Mouse (Mus musculus): ENCODE data around the gene Selenos. TPM values are rescaled to one million over a fixed set of nuclear protein-coding genes. Genes with fewer than 3 reads are reported as not detected.

The Selenos gene
- polyA plus RNA-seq (2015; fragmentation: Nextera tagmentation; extraction: Ambion mirVana): 155 and 156 TPM in 2 replicates

DNA sequence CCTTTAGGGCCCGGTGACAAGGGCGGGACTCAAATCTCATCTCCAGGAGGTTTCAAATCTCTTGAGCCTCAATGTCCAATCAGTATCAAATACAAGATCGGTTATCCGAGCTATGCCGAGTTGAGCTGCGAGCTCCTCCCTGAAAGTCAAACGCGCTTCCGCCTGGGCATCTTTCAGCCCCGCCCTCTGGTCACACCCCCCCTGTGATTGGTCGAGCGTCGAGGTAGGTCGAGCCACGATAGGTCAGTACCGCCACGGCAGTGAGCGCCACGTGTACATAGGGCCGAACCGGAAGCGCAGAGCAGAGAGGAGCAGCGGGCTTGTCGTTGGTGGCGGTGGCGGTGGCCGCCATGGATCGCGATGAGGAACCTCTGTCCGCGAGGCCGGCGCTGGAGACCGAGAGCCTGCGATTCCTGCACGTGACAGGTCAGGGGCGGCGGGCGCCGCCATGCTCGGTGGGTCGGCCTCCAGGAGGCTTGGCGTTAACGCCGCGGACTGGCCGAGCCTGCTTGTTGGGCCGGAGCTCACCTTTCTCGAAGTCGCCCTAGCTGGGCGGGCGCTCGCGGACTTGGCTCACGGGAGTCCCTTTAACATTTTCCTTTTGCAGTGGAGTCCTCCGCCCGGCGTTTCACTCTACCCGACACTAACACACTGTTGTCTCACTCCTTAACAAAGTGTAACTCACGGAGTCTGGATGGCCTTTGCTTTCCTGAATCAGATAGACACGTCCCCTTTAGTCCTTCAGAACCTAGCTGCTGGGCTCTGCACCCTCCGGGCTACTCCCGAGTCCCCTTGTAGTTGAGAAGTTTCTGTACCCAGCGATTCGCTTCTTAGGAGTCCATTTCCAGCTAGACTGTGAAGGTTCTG lies at the start of gene Selenos:
Gene Selenos (plus strand): TSS at position 286 of the 867 bp plus-strand sequence.
- H3K27ac ChIP-seq (ENCODE audit: low read depth, low read length): peak within 1 kb of the TSS; percentile 85
- no peak for TF ChIP-seq CTCF (IDR thresholded peaks at IDR 0.05; ENCODE audit: low read depth)
- peak within 1 kb of the TSS; percentile 81 for H3K9ac ChIP-seq (ENCODE audit: low read depth, low read length)
- H3K4me1 ChIP-seq (replicated peaks; ENCODE audit: control insufficient read depth, insufficient read depth, low read length): peaks cover 2% of the 10 kb centered on the region; the same call in 1 of the 2 replicates
- peak; percentile 100 for ATAC-seq
- peak within 1 kb of the TSS; percentile 76 for H3K4me3 ChIP-seq (ENCODE audit: low read depth, low read length)
- peak within 1 kb of the TSS; percentile 89 for H3K4me2 ChIP-seq (replicated peaks; ENCODE audit: low read depth)
- H3K36me3 ChIP-seq (ENCODE audit: control insufficient read depth, insufficient read depth): peaks cover 40% of the 10 kb centered on the region
- no peaks in the 10 kb centered on the region for H3K9me3 ChIP-seq (ENCODE audit: control insufficient read depth)
- under 1% methylated on average over 65 of the region's 65 CpGs for WGBS
- no peaks in the 10 kb centered on the region for H3K27me3 ChIP-seq (replicated peaks; ENCODE audit: control insufficient read depth, insufficient read depth, low read length)

DNA sequence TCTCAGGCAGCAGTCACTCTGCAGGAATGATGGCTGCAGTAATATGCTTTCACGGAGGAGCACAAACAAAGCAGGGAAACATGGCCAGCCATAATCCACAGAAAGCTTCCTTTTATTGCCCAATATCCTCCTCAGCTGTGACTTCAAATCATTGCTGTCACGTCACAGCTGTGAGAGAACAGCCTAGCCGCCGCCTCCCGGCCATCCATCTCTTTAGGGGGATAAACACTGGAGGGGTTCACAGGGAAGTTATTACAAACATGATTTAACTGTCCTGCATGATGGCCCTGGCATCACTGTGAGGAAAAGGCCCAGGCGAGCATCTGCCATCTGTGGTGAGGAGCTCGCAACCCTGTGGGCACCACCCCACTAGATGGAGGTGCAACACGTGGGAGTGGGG lies 42.6 kb upstream of the Selenos start:
- no peak for TF ChIP-seq CTCF (IDR thresholded peaks at IDR 0.05; ENCODE audit: low read depth)
- Histone ChIP-seq H3K9ac (ENCODE audit: low read depth, low read length) (no peak overlapping the region), H3K36me3 (ENCODE audit: control insufficient read depth, insufficient read depth) (no peaks in the 10 kb centered on the region), H3K27me3 (replicated peaks; ENCODE audit: control insufficient read depth, insufficient read depth, low read length) (no peaks in the 10 kb centered on the region), H3K4me1 (replicated peaks; ENCODE audit: control insufficient read depth, insufficient read depth, low read length) (no peaks in the 10 kb centered on the region), H3K9me3 (ENCODE audit: control insufficient read depth) (no peaks in the 10 kb centered on the region), H3K4me3 (ENCODE audit: low read depth, low read length) (no peak overlapping the region), H3K4me2 (replicated peaks; ENCODE audit: low read depth) (no peak overlapping the region), H3K27ac (ENCODE audit: low read depth, low read length) (no peak overlapping the region)
- no peak for ATAC-seq
- 37% methylated on average over 8 of the region's 8 CpGs for WGBS

DNA sequence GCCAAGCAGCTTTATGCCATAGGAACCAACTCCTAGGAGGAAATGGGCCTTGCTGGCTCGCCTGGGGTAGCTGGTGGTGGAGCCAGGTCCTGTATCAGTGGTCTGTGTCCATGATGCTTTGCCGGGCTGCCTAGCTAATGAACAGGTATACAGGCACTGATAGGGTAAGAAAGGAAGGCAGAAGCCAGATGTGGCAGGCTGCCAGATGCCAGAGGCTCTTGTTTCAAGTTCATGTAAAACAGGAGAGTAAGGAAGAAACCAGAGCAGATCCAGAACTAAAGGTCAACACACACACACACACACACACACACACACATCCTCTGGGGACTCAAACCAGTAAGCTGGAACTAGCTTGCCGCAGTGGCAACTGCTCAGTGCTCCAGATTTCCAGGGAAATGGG lies 41.2 kb upstream of the Selenos start:
- no peak overlapping the region for H3K9ac ChIP-seq (ENCODE audit: low read depth, low read length)
- H3K9me3 ChIP-seq (ENCODE audit: control insufficient read depth): no peaks in the 10 kb centered on the region
- H3K36me3 ChIP-seq (ENCODE audit: control insufficient read depth, insufficient read depth): no peaks in the 10 kb centered on the region
- no peak overlapping the region for H3K4me3 ChIP-seq (ENCODE audit: low read depth, low read length)
- no peaks in the 10 kb centered on the region for H3K27me3 ChIP-seq (replicated peaks; ENCODE audit: control insufficient read depth, insufficient read depth, low read length)
- no peaks in the 10 kb centered on the region for H3K4me1 ChIP-seq (replicated peaks; ENCODE audit: control insufficient read depth, insufficient read depth, low read length)
- no peak overlapping the region for H3K27ac ChIP-seq (ENCODE audit: low read depth, low read length)
- no peak for ATAC-seq
- H3K4me2 ChIP-seq (replicated peaks; ENCODE audit: low read depth): no peak overlapping the region
- 78% methylated on average over 3 of the region's 3 CpGs for WGBS
- no peak for TF ChIP-seq CTCF (IDR thresholded peaks at IDR 0.05; ENCODE audit: low read depth)

DNA sequence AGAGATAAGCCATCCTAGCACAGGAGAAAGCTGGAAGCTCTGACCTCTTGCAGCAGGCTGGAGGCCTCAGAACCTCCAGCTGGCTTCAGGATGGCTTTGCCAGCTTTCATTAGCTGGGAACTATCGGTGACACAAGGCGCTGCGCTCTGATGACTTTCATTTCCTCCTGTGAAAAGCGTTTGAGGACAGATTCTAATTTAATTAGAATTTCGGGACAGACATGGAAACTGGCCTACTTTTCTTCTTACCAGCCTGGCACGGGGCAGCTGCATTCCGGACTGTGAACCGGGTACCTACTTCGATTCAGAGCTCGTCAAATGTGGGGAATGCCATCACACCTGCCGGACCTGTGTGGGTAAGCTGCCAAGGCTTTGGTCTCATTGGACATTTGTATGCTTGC lies 40.7 kb upstream of the Selenos start:
- 84% methylated on average over 11 of the region's 11 CpGs for WGBS
- Histone ChIP-seq H3K27ac (ENCODE audit: low read depth, low read length) (no peak overlapping the region), H3K9ac (ENCODE audit: low read depth, low read length) (no peak overlapping the region), H3K36me3 (ENCODE audit: control insufficient read depth, insufficient read depth) (no peaks in the 10 kb centered on the region), H3K4me1 (replicated peaks; ENCODE audit: control insufficient read depth, insufficient read depth, low read length) (no peaks in the 10 kb centered on the region), H3K27me3 (replicated peaks; ENCODE audit: control insufficient read depth, insufficient read depth, low read length) (no peaks in the 10 kb centered on the region), H3K9me3 (ENCODE audit: control insufficient read depth) (no peaks in the 10 kb centered on the region), H3K4me2 (replicated peaks; ENCODE audit: low read depth) (no peak overlapping the region), H3K4me3 (ENCODE audit: low read depth, low read length) (no peak overlapping the region)
- ATAC-seq: no peak
- TF ChIP-seq CTCF (IDR thresholded peaks at IDR 0.05; ENCODE audit: low read depth): no peak

DNA sequence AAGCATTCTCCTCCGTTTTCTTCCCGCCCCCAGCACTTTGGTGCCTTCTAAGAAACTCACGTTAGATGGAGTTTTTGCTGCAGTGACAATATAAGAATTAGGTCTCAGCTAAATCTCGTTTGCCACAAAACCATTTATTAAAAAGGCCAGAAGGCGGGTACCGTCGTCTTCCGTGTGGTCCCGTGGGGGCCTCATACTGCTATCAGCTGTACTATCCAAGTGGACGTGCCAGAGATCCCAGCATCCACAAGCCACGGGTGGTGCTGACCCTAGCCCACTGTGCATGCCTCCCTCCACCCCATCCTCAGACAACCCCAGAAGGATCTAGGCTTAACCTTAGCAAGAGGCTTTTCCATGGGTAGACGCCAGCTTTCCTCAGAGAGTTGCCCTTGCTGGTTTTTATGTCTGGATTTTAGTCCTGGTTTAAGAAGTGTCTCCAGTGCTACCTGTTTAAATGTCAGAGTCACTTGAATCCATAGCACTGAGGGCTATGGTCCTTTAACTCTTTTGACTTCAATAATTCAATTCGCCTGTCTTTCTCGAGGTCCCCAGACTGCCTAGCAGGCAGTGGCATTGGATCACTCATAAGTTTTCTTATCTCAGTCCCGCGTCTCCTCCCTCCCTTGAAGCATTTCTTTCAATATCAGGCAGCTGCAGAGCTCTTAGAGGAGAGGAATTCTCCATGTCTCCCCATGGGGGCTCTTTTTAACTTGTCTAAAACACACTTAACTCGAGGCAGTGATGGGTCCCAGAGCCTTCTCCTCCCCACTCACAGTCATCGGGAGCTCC lies 39.2 kb upstream of the Selenos start:
- Histone ChIP-seq H3K27me3 (replicated peaks; ENCODE audit: control insufficient read depth, insufficient read depth, low read length) (no peaks in the 10 kb centered on the region), H3K4me1 (replicated peaks; ENCODE audit: control insufficient read depth, insufficient read depth, low read length) (no peaks in the 10 kb centered on the region), H3K4me2 (replicated peaks; ENCODE audit: low read depth) (no peak overlapping the region), H3K9ac (ENCODE audit: low read depth, low read length) (no peak overlapping the region), H3K4me3 (ENCODE audit: low read depth, low read length) (no peak overlapping the region), H3K9me3 (ENCODE audit: control insufficient read depth) (no peaks in the 10 kb centered on the region), H3K36me3 (ENCODE audit: control insufficient read depth, insufficient read depth) (no peaks in the 10 kb centered on the region), H3K27ac (ENCODE audit: low read depth, low read length) (no peak overlapping the region)
- 79% methylated on average over 18 of the region's 18 CpGs for WGBS
- no peak for TF ChIP-seq CTCF (IDR thresholded peaks at IDR 0.05; ENCODE audit: low read depth)
- ATAC-seq: no peak

Data from intestine, postnatal 0 days (tissue).